Mouse (Mus musculus): ENCODE measurements around the gene Cinp. TPM values are rescaled to one million over a fixed set of nuclear protein-coding genes. Genes with fewer than 3 reads are reported as not detected.
"Not testable (repeated sequence)": the region's sequence is repeated elsewhere in the genome, so short reads cannot be mapped to it uniquely, and the experiment has no call there.

Cinp gene
- polyA plus RNA-seq, 1 experiment, result 76.3 TPM

- H3K27me3 ChIP-seq (ENCODE audit: control insufficient read depth, insufficient read depth, low read length, poor library complexity, severe bottlenecking), result no peaks in the 10 kb centered on the region
- H3K4me3 ChIP-seq (ENCODE audit: low read depth, low read length), result no peak overlapping the region
- TF ChIP-seq POLR2A (IDR thresholded peaks at IDR 0.05; ENCODE audit: insufficient read depth, low read length) (no peak), EP300 (IDR thresholded peaks at IDR 0.05; ENCODE audit: insufficient read depth, low read depth, low read length) (no peak), CTCF (IDR thresholded peaks at IDR 0.05; ENCODE audit: low read depth, low read length) (no peak)
- peaks cover 3% of the 10 kb centered on the region for H3K4me1 ChIP-seq (ENCODE audit: control insufficient read depth, insufficient read depth, low read length)
- no peaks in the 10 kb centered on the region for H3K36me3 ChIP-seq (ENCODE audit: control insufficient read depth, insufficient read depth, low read length, poor library complexity, severe bottlenecking)
- H3K27ac ChIP-seq (ENCODE audit: insufficient read depth, low read length), result no peak overlapping the region
- no peaks in the 10 kb centered on the region for H3K9me3 ChIP-seq (replicated peaks; ENCODE audit: control insufficient read depth, insufficient read depth, low read length, poor library complexity, severe bottlenecking)
- H3K9ac ChIP-seq (ENCODE audit: low read depth, poor library complexity, severe bottlenecking), result no peak overlapping the region
These were observed 28.7 kb downstream of the Cinp start for GRCm38 (mm10) chr12:110860293-110860692.

GRCm38 (mm10) chr12:110858681-110859080 is 30.3 kb downstream of the Cinp start:
- not testable (repeated sequence) for H3K9ac ChIP-seq (ENCODE audit: low read depth, poor library complexity, severe bottlenecking); H3K4me1 ChIP-seq (ENCODE audit: control insufficient read depth, insufficient read depth, low read length); H3K27ac ChIP-seq (ENCODE audit: insufficient read depth, low read length); H3K4me3 ChIP-seq (ENCODE audit: low read depth, low read length); H3K36me3 ChIP-seq (ENCODE audit: control insufficient read depth, insufficient read depth, low read length, poor library complexity, severe bottlenecking); H3K27me3 ChIP-seq (ENCODE audit: control insufficient read depth, insufficient read depth, low read length, poor library complexity, severe bottlenecking); H3K9me3 ChIP-seq (replicated peaks; ENCODE audit: control insufficient read depth, insufficient read depth, low read length, poor library complexity, severe bottlenecking)

GRCm38 (mm10) chr12:110857196-110857595 is 31.7 kb downstream of the Cinp start:
- no peak overlapping the region for H3K4me3 ChIP-seq (ENCODE audit: low read depth, low read length)
- H3K9me3 ChIP-seq (replicated peaks; ENCODE audit: control insufficient read depth, insufficient read depth, low read length, poor library complexity, severe bottlenecking), result no peaks in the 10 kb centered on the region
- H3K4me1 ChIP-seq (ENCODE audit: control insufficient read depth, insufficient read depth, low read length), result peaks cover 6% of the 10 kb centered on the region
- no peak overlapping the region for H3K9ac ChIP-seq (ENCODE audit: low read depth, poor library complexity, severe bottlenecking)
- TF ChIP-seq CTCF (IDR thresholded peaks at IDR 0.05; ENCODE audit: low read depth, low read length), result no peak
- no peak for TF ChIP-seq EP300 (IDR thresholded peaks at IDR 0.05; ENCODE audit: insufficient read depth, low read depth, low read length)
- no peak for TF ChIP-seq POLR2A (IDR thresholded peaks at IDR 0.05; ENCODE audit: insufficient read depth, low read length)
- no peak overlapping the region for H3K27ac ChIP-seq (ENCODE audit: insufficient read depth, low read length)
- H3K36me3 ChIP-seq (ENCODE audit: control insufficient read depth, insufficient read depth, low read length, poor library complexity, severe bottlenecking), result no peaks in the 10 kb centered on the region
- H3K27me3 ChIP-seq (ENCODE audit: control insufficient read depth, insufficient read depth, low read length, poor library complexity, severe bottlenecking), result no peaks in the 10 kb centered on the region

GRCm38 (mm10) chr12:110854786-110855737 is 33.9 kb downstream of the Cinp start:
- H3K27ac ChIP-seq (ENCODE audit: insufficient read depth, low read length), result no peak overlapping the region
- H3K4me3 ChIP-seq (ENCODE audit: low read depth, low read length), result peak overlapping the region; percentile 2; the same call in 1 of the 2 replicates
- no peaks in the 10 kb centered on the region for H3K36me3 ChIP-seq (ENCODE audit: control insufficient read depth, insufficient read depth, low read length, poor library complexity, severe bottlenecking)
- TF ChIP-seq EP300 (IDR thresholded peaks at IDR 0.05; ENCODE audit: insufficient read depth, low read depth, low read length) (no peak), CTCF (IDR thresholded peaks at IDR 0.05; ENCODE audit: low read depth, low read length) (no peak), POLR2A (IDR thresholded peaks at IDR 0.05; ENCODE audit: insufficient read depth, low read length) (no peak)
- H3K9ac ChIP-seq (ENCODE audit: low read depth, poor library complexity, severe bottlenecking), result no peak overlapping the region
- no peaks in the 10 kb centered on the region for H3K27me3 ChIP-seq (ENCODE audit: control insufficient read depth, insufficient read depth, low read length, poor library complexity, severe bottlenecking)
- peaks cover 11% of the 10 kb centered on the region for H3K4me1 ChIP-seq (ENCODE audit: control insufficient read depth, insufficient read depth, low read length)
- no peaks in the 10 kb centered on the region for H3K9me3 ChIP-seq (replicated peaks; ENCODE audit: control insufficient read depth, insufficient read depth, low read length, poor library complexity, severe bottlenecking)

GRCm38 (mm10) chr12:110851923-110852322 is 37.0 kb downstream of the Cinp start:
- no peak overlapping the region for H3K27ac ChIP-seq (ENCODE audit: insufficient read depth, low read length)
- H3K4me3 ChIP-seq (ENCODE audit: low read depth, low read length), result no peak overlapping the region
- H3K9ac ChIP-seq (ENCODE audit: low read depth, poor library complexity, severe bottlenecking), result no peak overlapping the region
- no peaks in the 10 kb centered on the region for H3K27me3 ChIP-seq (ENCODE audit: control insufficient read depth, insufficient read depth, low read length, poor library complexity, severe bottlenecking)
- TF ChIP-seq CTCF (IDR thresholded peaks at IDR 0.05; ENCODE audit: low read depth, low read length) (no peak), EP300 (IDR thresholded peaks at IDR 0.05; ENCODE audit: insufficient read depth, low read depth, low read length) (no peak), POLR2A (IDR thresholded peaks at IDR 0.05; ENCODE audit: insufficient read depth, low read length) (no peak)
- no peaks in the 10 kb centered on the region for H3K9me3 ChIP-seq (replicated peaks; ENCODE audit: control insufficient read depth, insufficient read depth, low read length, poor library complexity, severe bottlenecking)
- H3K36me3 ChIP-seq (ENCODE audit: control insufficient read depth, insufficient read depth, low read length, poor library complexity, severe bottlenecking), result no peaks in the 10 kb centered on the region
- H3K4me1 ChIP-seq (ENCODE audit: control insufficient read depth, insufficient read depth, low read length), result peaks cover 8% of the 10 kb centered on the region

- TF ChIP-seq POLR2A (IDR thresholded peaks at IDR 0.05; ENCODE audit: insufficient read depth, low read length), result no peak
- no peak for TF ChIP-seq CTCF (IDR thresholded peaks at IDR 0.05; ENCODE audit: low read depth, low read length)
- no peak for TF ChIP-seq EP300 (IDR thresholded peaks at IDR 0.05; ENCODE audit: insufficient read depth, low read depth, low read length)
- no peaks in the 10 kb centered on the region for H3K9me3 ChIP-seq (replicated peaks; ENCODE audit: control insufficient read depth, insufficient read depth, low read length, poor library complexity, severe bottlenecking)
- peak overlapping the region; percentile 89 for H3K9ac ChIP-seq (ENCODE audit: low read depth, poor library complexity, severe bottlenecking)
- H3K4me1 ChIP-seq (ENCODE audit: control insufficient read depth, insufficient read depth, low read length), result peaks cover 8% of the 10 kb centered on the region
- no peak overlapping the region for H3K27ac ChIP-seq (ENCODE audit: insufficient read depth, low read length)
- H3K4me3 ChIP-seq (ENCODE audit: low read depth, low read length), result peak overlapping the region; percentile 92
- no peaks in the 10 kb centered on the region for H3K27me3 ChIP-seq (ENCODE audit: control insufficient read depth, insufficient read depth, low read length, poor library complexity, severe bottlenecking)
- no peaks in the 10 kb centered on the region for H3K36me3 ChIP-seq (ENCODE audit: control insufficient read depth, insufficient read depth, low read length, poor library complexity, severe bottlenecking)
These were observed 37.5 kb downstream of the Cinp start for GRCm38 (mm10) chr12:110851414-110851813.

All from ES-Bruce4 (cell line).